Mouse (Mus musculus) hindbrain, embryonic 12.5 days (tissue): Measurements from ENCODE around the gene Gltp. TPM values are rescaled to one million over a fixed set of nuclear protein-coding genes. Genes with fewer than 3 reads are reported as not detected.

ENCODE experiments used
- ATAC-seq: fragments of 200-750 bp; cut with Nextera tagmentation; 2 replicates; pipeline ENCODE4 v1.8.0; 2017; ENCODE audit warnings: moderate TSS enrichment; ENCODE audit not compliant: low FRiP score
- H3K27ac ChIP-seq: fragments of 300-500 bp; sonication (generic); 2 replicates; pipeline ENCODE4 v1.5.1; 2016; ENCODE audit warnings: mild to moderate bottlenecking
- H3K27me3 ChIP-seq: fragments of 300-500 bp; sonication (generic); 2 replicates; pipeline ENCODE4 v1.6.1; 2016; ENCODE audit warnings: mild to moderate bottlenecking
- H3K36me3 ChIP-seq: fragments of 300-500 bp; sonication (generic); 2 replicates; pipeline ENCODE4 v1.6.1; 2016; ENCODE audit warnings: mild to moderate bottlenecking
- H3K4me1 ChIP-seq: fragments of 300-500 bp; sonication (generic); 2 replicates; pipeline ENCODE4 v1.6.1; 2016
- H3K4me2 ChIP-seq: fragments of 300-500 bp; sonication (generic); replicated peaks from 2 replicates; pipeline ENCODE4 v1.6.1; 2016; ENCODE audit warnings: mild to moderate bottlenecking
- H3K4me3 ChIP-seq: fragments of 300-500 bp; sonication (generic); 2 replicates; pipeline ENCODE4 v1.5.1; 2016; ENCODE audit warnings: mild to moderate bottlenecking
- H3K9ac ChIP-seq: fragments of 300-500 bp; sonication (generic); 2 replicates; pipeline ENCODE4 v1.6.1; 2016; ENCODE audit warnings: mild to moderate bottlenecking, moderate library complexity
- H3K9me3 ChIP-seq: fragments of 300-500 bp; sonication (generic); replicated peaks from 2 replicates; pipeline ENCODE4 v1.6.1; 2016; ENCODE audit warnings: mild to moderate bottlenecking
- WGBS: fragments of 180-500 bp; shearing (Covaris S2); methylation state at CpG from one replicate; pipeline ENCODE4 v1.1.7; 2016; 5-methylcytosine and 5-hydroxymethylcytosine counted together
- polyA plus RNA-seq: library from polyadenylated mRNA; unstranded; fragments of >200 nt; fragmentation: Nextera tagmentation; extraction: Ambion mirVana; gene quantifications from 2 replicates; pipeline ENCODE4 v1.2.1, GENCODE M21; 2016

The Gltp gene
- polyA plus RNA-seq, result 60.5 and 63.3 TPM in 2 replicates

DNA sequence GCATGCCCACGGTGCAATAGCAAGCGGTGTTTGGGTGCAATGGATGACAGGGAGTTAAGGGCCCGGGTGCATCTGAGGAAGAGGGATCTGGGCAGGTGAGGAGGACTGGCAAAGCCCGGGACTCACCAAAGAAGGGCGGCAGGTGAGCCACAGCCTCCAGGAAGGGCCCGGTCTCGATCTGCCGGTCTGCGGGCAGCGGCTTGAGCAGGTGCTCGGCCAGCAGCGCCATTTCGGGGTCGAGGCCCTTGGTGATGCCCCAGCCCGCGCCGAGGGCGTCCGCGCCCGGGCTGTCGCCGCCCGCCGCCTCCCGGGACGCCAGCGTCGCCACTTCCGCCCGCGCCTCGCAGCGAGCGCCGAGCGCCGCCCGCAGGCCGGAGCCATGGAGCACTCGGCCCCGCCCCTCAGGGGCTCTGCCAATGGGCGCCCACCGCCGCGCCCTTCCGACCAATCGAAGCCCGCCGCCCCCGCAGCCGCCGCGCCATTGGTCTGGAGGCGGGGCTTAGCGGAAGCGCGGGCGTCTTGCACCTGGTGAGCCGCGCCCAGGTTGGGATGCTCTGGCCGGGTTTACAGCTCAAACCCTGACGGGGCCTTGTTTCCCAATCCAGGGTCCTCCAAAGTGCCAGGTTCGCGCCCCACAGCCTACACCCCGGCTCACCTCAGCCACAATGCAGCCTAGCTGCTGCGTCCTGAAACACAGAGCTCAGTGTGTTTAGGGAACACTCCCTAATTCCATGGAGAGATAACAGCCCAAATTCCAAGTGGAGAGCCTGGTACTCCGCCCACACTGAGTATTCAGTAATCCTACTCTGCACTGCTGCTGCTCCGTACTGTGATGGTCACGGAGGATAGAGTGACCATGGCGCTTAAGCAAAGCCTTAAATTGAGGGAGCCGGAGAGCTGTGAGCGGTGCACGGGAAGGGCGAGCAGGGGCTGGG is at the start of gene Gltp:
Gene Gltp, minus strand, starts transcription at position 352 of the 935 bp plus-strand sequence.
- 4% methylated on average over 75 of the region's 75 CpGs for WGBS
- peak; percentile 96 for ATAC-seq

DNA sequence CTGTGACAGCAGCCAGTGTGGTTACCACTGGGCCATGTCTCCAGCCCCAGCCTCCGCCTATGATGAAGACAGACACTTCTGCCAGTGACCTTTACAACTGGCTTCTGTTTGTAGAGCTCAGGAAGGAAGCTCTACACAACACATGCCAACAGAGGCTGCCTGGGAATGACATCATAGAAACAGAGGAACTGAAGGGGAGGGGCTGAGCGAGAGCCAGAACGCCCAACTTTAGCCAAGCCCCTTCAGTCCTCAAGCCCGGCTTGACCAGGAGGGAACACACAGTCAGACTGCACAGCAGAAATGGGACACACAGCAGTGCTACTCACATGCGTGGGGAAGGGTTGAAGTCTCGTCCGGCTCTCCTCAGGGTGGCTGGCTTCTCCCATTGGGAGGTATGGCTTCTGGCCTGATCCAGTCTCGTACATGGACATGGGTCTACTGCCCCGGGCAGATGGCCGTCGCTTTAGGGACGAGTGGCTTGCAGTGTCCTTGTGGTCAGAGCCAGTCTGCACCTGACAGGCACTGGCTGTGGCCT is 48.0 kb upstream of the Gltp start:
- peaks cover 86% of the 10 kb centered on the region for H3K36me3 ChIP-seq
- no peak overlapping the region for H3K4me2 ChIP-seq
- H3K4me3 ChIP-seq, result no peak overlapping the region
- H3K9me3 ChIP-seq, result no peaks in the 10 kb centered on the region
- no peak for ATAC-seq
- no peaks in the 10 kb centered on the region for H3K27me3 ChIP-seq
- WGBS, result 89% methylated on average over 12 of the region's 12 CpGs
- H3K27ac ChIP-seq, result no peak overlapping the region
- no peak overlapping the region for H3K9ac ChIP-seq
- H3K4me1 ChIP-seq, result no peaks in the 10 kb centered on the region

More for the DNA sequence above, at the start of gene Gltp:
- Histone ChIP-seq H3K9me3 (no peaks in the 10 kb centered on the region), H3K4me3 (peak within 1 kb of the TSS; percentile 71), H3K27me3 (peaks cover 7% of the 10 kb centered on the region; the same call in 1 of the 2 replicates), H3K4me1 (peaks cover 22% of the 10 kb centered on the region), H3K27ac (no peak within 1 kb of the TSS), H3K36me3 (no peaks in the 10 kb centered on the region), H3K9ac (peak within 1 kb of the TSS; percentile 76), H3K4me2 (peak within 1 kb of the TSS; percentile 88)

DNA sequence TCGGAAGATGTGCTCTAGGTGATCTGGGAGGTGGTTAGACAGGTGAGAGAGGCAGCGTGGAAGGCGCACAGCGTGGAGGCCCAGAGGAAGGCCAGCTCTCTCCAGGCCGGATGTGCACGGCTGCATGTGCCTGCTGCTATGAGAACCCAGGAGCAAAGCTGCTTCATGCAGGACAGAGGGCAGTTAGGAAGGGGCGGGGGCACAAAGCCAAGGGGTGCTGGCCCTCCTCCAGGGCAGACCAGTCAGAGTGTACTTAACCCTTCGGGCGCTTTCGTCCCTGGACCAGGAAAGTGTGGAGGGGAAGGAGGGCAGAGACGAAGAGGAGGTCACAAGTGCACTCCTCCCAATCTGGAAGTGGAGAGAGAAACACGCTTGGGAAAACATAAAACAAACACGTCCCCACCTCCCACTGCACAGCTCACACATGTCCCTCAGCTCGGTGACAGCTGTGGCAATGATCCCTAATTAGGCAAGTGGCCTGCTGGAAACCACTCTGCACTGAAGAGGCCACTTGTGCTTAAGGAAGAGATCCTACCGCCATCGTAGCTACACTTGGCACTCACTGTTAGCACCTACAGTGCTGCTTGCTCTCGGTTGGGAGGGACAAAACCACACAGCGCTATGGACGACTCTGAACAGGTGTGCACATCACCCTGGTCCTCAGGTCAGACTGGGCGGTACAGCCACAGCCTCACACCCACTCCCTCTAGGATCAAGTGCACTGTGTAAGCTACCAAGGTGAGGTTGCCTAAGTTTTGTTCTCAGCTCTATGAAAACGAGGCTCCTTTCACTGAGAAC is 46.5 kb upstream of the Gltp start:
- no peak overlapping the region for H3K4me3 ChIP-seq
- no peak overlapping the region for H3K27ac ChIP-seq
- H3K27me3 ChIP-seq, result no peaks in the 10 kb centered on the region
- H3K36me3 ChIP-seq, result peaks cover 86% of the 10 kb centered on the region
- no peak for ATAC-seq
- WGBS, result 85% methylated on average over 21 of the region's 21 CpGs
- no peaks in the 10 kb centered on the region for H3K9me3 ChIP-seq
- no peaks in the 10 kb centered on the region for H3K4me1 ChIP-seq
- no peak overlapping the region for H3K4me2 ChIP-seq
- no peak overlapping the region for H3K9ac ChIP-seq

DNA sequence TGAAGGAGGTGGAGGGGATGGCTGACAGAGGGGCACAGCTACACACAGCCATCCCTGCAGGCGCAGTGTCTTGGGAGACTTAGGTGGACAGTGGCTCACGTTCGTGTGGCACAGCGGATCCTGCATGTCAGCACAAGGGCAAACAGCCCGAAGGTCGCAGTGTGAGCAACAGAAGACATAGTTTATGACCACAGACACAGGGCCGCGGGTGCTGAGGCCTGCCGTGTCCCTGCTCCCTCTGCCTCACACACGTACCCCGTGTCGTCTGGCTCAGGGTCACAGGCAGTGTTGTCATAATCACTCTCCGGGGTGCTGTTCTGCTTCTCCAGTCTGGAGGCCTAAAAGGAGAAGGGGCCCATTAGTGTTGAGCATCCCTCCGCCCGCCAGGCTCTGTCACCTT is 42.8 kb upstream of the Gltp start:
- Histone ChIP-seq H3K36me3 (peaks cover 86% of the 10 kb centered on the region), H3K9ac (no peak overlapping the region), H3K4me1 (no peaks in the 10 kb centered on the region), H3K4me3 (no peak overlapping the region), H3K4me2 (no peak overlapping the region), H3K27ac (no peak overlapping the region; the same call in 1 of the 2 replicates), H3K27me3 (no peaks in the 10 kb centered on the region), H3K9me3 (no peaks in the 10 kb centered on the region)
- WGBS, result 92% methylated on average over 15 of the region's 15 CpGs
- no peak for ATAC-seq

DNA sequence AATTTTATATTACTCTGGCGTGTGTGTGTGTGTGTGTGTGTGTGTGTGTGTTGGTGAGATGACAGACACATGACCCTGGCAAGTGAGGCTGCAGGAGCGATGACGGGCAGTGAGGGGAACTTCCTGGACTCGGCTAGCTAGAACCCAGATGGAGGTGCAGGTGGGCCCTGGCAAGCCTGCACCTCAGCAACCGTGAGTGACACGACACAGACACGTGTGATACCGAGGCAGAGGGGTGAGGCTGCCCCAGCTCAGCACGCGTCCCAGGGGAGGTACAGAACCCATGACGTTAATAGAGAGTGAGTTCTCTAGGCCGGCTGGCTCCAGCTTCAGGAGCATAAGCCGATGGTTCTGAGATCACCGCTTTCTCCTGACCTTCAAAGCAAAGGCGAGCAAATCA is 41.2 kb upstream of the Gltp start:
- peaks cover 85% of the 10 kb centered on the region for H3K36me3 ChIP-seq
- no peak overlapping the region for H3K4me3 ChIP-seq
- ATAC-seq, result no peak
- no peak overlapping the region for H3K9ac ChIP-seq
- no peak overlapping the region for H3K4me2 ChIP-seq
- H3K4me1 ChIP-seq, result no peaks in the 10 kb centered on the region
- WGBS, result 92% methylated on average over 15 of the region's 15 CpGs
- no peaks in the 10 kb centered on the region for H3K27me3 ChIP-seq
- no peak overlapping the region for H3K27ac ChIP-seq
- no peaks in the 10 kb centered on the region for H3K9me3 ChIP-seq

DNA sequence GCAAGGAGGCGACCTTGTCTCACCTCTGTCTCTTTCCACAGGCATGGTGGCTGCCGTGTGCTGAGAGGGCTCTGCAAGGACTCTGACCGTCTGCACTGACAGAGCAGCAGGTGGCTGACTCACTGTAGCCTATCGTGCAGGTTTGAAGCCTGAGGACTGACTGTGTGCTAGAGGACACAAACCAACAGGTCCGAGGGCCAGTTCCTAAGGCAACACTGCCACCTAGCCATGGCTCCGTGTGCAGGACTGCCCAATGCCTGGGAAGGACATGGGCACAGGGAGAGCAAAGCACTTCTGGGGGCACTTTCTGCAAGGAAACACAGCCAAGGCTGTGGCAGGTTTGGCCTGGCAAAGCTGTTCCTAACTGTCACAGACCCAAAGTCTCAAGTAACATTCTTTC is 40.7 kb upstream of the Gltp start:
- no peaks in the 10 kb centered on the region for H3K27me3 ChIP-seq
- no peak for ATAC-seq

DNA sequence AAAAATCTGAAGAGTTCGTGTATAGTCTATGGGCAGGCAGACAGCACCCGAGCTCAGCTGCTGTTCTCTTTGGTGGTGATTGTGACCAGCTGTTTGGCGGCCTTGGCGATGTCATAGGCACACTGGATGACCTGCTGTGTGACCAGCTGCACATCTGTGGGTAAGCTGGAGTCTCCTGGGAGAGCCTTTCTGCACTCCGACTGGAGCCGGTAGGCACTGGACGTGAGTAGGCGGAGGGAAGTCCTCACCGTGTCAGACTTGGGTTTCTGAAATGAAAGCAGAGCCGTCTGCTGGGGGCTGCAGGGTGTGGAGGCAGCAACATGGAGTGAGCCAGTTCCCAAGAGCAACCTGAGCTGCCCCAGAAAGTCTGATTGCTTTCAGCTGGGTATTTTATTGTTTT is 39.3 kb upstream of the Gltp start:
- Histone ChIP-seq H3K27ac (no peak overlapping the region), H3K27me3 (no peaks in the 10 kb centered on the region), H3K36me3 (peaks cover 75% of the 10 kb centered on the region), H3K4me1 (no peaks in the 10 kb centered on the region), H3K4me2 (no peak overlapping the region), H3K9ac (no peak overlapping the region), H3K9me3 (no peaks in the 10 kb centered on the region), H3K4me3 (no peak overlapping the region)
- 70% methylated on average over 10 of the region's 10 CpGs for WGBS
- ATAC-seq, result no peak

More for the DNA sequence above, 40.7 kb upstream of the Gltp start:
- Histone ChIP-seq H3K4me2 (no peak overlapping the region), H3K9me3 (no peaks in the 10 kb centered on the region), H3K36me3 (peaks cover 80% of the 10 kb centered on the region), H3K27ac (no peak overlapping the region), H3K4me3 (no peak overlapping the region), H3K9ac (no peak overlapping the region), H3K4me1 (no peaks in the 10 kb centered on the region)
- 66% methylated on average over 6 of the region's 6 CpGs for WGBS

DNA sequence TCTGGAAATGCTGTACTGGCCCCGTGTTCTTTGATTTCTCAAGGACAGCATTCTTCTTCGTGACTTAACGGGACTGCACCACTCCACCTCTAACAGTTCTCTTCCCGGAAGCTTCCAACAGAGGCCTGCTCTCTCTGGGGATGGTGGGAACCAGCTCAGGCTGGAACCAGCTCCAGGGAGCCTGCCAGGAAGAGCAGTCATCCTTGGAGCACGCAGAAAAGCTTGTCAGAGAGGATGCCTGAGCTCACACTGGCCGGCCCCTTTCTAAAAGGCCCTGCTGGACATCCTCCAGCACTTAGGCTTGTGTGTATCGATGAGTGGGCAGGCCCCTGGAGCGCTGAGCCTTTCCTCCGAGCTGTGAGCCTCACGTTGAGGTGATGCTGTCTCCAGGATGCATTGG is 37.4 kb upstream of the Gltp start:
- ATAC-seq, result no peak

DNA sequence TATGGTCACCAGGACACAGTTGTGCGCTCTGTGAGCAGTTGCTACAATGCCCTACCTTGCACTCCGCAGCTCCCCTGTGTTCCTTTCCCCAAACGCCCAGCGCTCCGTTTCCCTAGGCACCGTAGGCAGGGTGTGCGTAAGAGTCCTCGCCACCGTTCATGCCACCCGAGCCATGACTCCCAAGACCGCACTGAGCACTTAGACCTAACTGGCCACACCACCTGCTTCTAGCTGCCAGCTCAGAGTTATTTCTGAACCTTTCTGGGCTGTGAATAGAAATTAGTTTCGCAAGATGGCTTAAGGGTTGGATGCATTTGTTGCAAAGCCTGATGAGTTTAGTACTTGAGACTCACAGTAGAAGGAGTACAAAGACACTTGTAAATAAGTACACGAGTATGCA is 32.1 kb upstream of the Gltp start:
- WGBS, result 94% methylated on average over 13 of the region's 13 CpGs
- H3K9me3 ChIP-seq, result no peaks in the 10 kb centered on the region

More for the DNA sequence above, 37.4 kb upstream of the Gltp start:
- no peaks in the 10 kb centered on the region for H3K9me3 ChIP-seq
- no peak overlapping the region for H3K27ac ChIP-seq
- WGBS, result 86% methylated on average over 10 of the region's 10 CpGs
- no peaks in the 10 kb centered on the region for H3K4me1 ChIP-seq
- no peaks in the 10 kb centered on the region for H3K27me3 ChIP-seq
- no peak overlapping the region for H3K4me2 ChIP-seq
- H3K9ac ChIP-seq, result no peak overlapping the region
- H3K4me3 ChIP-seq, result no peak overlapping the region
- peaks cover 72% of the 10 kb centered on the region for H3K36me3 ChIP-seq

DNA sequence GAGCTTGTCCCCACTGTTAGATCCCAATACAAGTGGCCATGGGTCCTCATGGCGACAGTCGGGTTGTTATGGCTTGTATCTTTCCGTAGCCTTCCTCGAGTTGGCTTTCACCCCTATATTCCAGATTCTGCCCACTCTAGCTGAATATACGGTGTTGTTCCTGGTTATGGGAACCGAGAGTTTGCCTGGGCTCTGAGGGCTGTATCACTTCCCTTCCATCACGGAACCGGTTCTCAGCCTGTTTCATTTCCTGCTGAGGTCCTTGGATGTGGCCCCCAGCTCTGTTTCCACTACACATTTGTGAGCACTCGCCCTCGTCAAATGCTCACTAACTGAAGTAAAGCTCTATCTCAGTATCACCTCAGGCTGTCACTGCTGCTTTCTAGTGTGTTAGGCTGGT is 31.2 kb upstream of the Gltp start:
- Histone ChIP-seq H3K27me3 (no peaks in the 10 kb centered on the region), H3K27ac (no peak overlapping the region), H3K4me3 (no peak overlapping the region), H3K36me3 (peaks cover 72% of the 10 kb centered on the region), H3K4me2 (no peak overlapping the region), H3K4me1 (no peaks in the 10 kb centered on the region), H3K9me3 (no peaks in the 10 kb centered on the region), H3K9ac (no peak overlapping the region)
- no peak for ATAC-seq
- WGBS, result 95% methylated on average over 10 of the region's 10 CpGs

More for the DNA sequence above, 32.1 kb upstream of the Gltp start:
- no peak overlapping the region for H3K27ac ChIP-seq
- no peak overlapping the region for H3K9ac ChIP-seq
- H3K4me1 ChIP-seq, result no peaks in the 10 kb centered on the region
- no peaks in the 10 kb centered on the region for H3K27me3 ChIP-seq
- peaks cover 72% of the 10 kb centered on the region for H3K36me3 ChIP-seq
- no peak overlapping the region for H3K4me2 ChIP-seq
- H3K4me3 ChIP-seq, result no peak overlapping the region
- ATAC-seq, result no peak

DNA sequence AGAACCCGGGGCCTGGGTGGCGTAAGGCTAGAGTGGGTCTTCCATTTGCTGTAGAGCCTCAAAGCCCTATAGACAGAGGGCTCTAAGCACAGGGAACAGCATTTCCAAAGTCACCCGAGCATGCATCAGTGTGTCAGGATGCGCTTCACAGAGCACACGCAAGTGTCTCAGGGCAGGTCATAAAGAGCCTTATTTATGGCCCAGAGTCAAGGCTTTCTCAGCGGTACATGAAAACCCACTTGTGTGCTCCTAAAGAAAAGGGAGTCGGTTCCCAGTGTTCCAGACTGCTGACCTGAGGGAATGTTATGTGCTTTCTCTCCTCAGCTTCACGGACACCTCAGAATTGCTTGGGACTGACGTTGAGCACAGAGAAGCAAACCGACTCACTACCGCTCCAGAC is 30.0 kb upstream of the Gltp start:
- H3K4me2 ChIP-seq, result no peak overlapping the region
- no peaks in the 10 kb centered on the region for H3K4me1 ChIP-seq
- H3K9ac ChIP-seq, result no peak overlapping the region
- H3K27me3 ChIP-seq, result no peaks in the 10 kb centered on the region
- H3K36me3 ChIP-seq, result peaks cover 80% of the 10 kb centered on the region
- no peak overlapping the region for H3K4me3 ChIP-seq
- WGBS, result 91% methylated on average over 11 of the region's 11 CpGs
- no peak for ATAC-seq
- no peak overlapping the region for H3K27ac ChIP-seq
- H3K9me3 ChIP-seq, result no peaks in the 10 kb centered on the region

DNA sequence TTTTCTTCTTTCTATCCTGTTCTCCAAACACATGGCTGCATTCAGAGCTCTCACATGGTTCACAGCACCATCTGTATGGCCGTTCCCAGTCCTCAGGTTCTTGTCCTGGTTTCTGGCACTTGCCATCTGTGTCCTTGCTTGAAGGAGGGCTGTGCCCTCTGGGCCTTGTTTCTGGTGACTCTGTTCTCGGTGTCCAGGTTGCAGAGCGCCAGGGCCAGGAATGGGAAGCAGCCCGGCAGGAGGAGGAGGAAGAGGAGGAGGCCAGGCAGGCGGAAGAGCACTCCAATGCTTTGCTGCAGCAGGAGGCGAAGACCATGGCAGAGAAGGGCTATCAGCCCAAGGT is 29.1 kb upstream of the Gltp start:
- Histone ChIP-seq H3K27me3 (no peaks in the 10 kb centered on the region), H3K9me3 (no peaks in the 10 kb centered on the region), H3K36me3 (peaks cover 86% of the 10 kb centered on the region), H3K27ac (no peak overlapping the region), H3K4me1 (no peaks in the 10 kb centered on the region), H3K4me2 (no peak overlapping the region), H3K9ac (no peak overlapping the region), H3K4me3 (no peak overlapping the region)
- ATAC-seq, result no peak
- WGBS, result 92% methylated on average over 6 of the region's 6 CpGs
